Mouse (Mus musculus): Measurements from ENCODE around the gene Nisch. TPM values are rescaled to one million over a fixed set of nuclear protein-coding genes. Genes with fewer than 3 reads are reported as not detected.

Nisch gene
- total and polyA plus RNA-seq, 3 experiments: 46.3 to 180 (median 85.2) TPM

GRCm38 (mm10) chr14:31206472-31206981 lies 10.2 kb downstream of the Nisch start:
- peak; percentile 96 for DNase-seq (ENCODE audit: extremely low read depth)
- Histone ChIP-seq H3K27ac (ENCODE audit: insufficient read depth, low read depth) (peak overlapping the region; percentile 21; the same call in 1 of the 2 replicates), H3K4me2 (ENCODE audit: insufficient read depth, low read depth, poor library complexity, severe bottlenecking) (peak overlapping the region; percentile 95), H3K9me3 (replicated peaks; ENCODE audit: low read length) (no peaks in the 10 kb centered on the region), H3K27me3 (replicated peaks) (peaks cover 12% of the 10 kb centered on the region), H3K9ac (ENCODE audit: insufficient read depth, low read depth) (peak overlapping the region; percentile 93), H3K36me3 (replicated peaks in 1 of 2; ENCODE audit: control insufficient read depth in 1 of 2, insufficient read depth in 1 of 2, low read length in 1 of 2) (peaks cover 21 to 33% of the 10 kb centered on the region in 2 experiments), H3K4me1 (ENCODE audit: control insufficient read depth in 1 of 2, insufficient read depth in 2 of 2) (peaks cover 5 to 24% of the 10 kb centered on the region in 2 experiments; a peak in 3 of 4 replicates), H3K79me2 (replicated peaks; ENCODE audit: control insufficient read depth, extremely low read depth, insufficient read depth, poor library complexity, severe bottlenecking) (peaks cover 29% of the 10 kb centered on the region), H3K4me3 (replicated peaks in 1 of 3; ENCODE audit: low read depth in 2 of 3, low read length in 2 of 3, poor library complexity in 1 of 3) (peak overlapping the region; percentile 79 to 97 (median 88))
- dilution Hi-C loops (cut with MboI; ENCODE audit: extremely low pct_ligation_motif_present, extremely low pct_unique_long_range_greater_than_20kb, low sequenced_read_pairs) (no loop called here), in situ Hi-C loops (cut with MboI; ENCODE audit: low pct_ligation_motif_present, low pct_unique_long_range_greater_than_20kb, low sequenced_read_pairs) (no loop called here)
- TF ChIP-seq TCF12 (IDR thresholded peaks at IDR 0.05; ENCODE audit: low read depth, low read length) (peak; percentile 82), NELFE (IDR thresholded peaks at IDR 0.05; ENCODE audit: low read depth, low read length) (peak; percentile 81), ZMIZ1 (IDR thresholded peaks at IDR 0.05; ENCODE audit: low read depth, low read length) (peak; percentile 64; the same call in 1 of the 2 replicates), BHLHE40 (IDR thresholded peaks at IDR 0.05; ENCODE audit: low read depth, low read length) (0 out of 2 replicates have a peak, but pooled peaks have one; percentile 7), EP300 (IDR thresholded peaks at IDR 0.05; ENCODE audit: low read length) (no peak), POLR2A (IDR thresholded peaks at IDR 0.05; ENCODE audit: low read depth, low read length) (peak; percentile 84), ZNF384 (IDR thresholded peaks at IDR 0.05; ENCODE audit: low read depth, low read length) (no peak), NRF1 (IDR thresholded peaks at IDR 0.05; ENCODE audit: low read depth, low read length) (peak; percentile 92), MXI1 (IDR thresholded peaks at IDR 0.05; ENCODE audit: low read depth, low read length) (peak; percentile 44; the same call in 1 of the 2 replicates), HCFC1 (IDR thresholded peaks at IDR 0.05; ENCODE audit: low read depth, low read length) (no peak; the same call in 1 of the 2 replicates)

- peaks cover 29% of the 10 kb centered on the region for H3K79me2 ChIP-seq (replicated peaks; ENCODE audit: control insufficient read depth, extremely low read depth, insufficient read depth, poor library complexity, severe bottlenecking)
- in situ Hi-C loops (cut with MboI; ENCODE audit: low pct_ligation_motif_present, low pct_unique_long_range_greater_than_20kb, low sequenced_read_pairs) (no loop called here), dilution Hi-C loops (cut with MboI; ENCODE audit: extremely low pct_ligation_motif_present, extremely low pct_unique_long_range_greater_than_20kb, low sequenced_read_pairs) (no loop called here)
- H3K36me3 ChIP-seq (replicated peaks in 1 of 2; ENCODE audit: control insufficient read depth in 1 of 2, insufficient read depth in 1 of 2, low read length in 1 of 2): peaks cover 25 to 39% of the 10 kb centered on the region in 2 experiments
- H3K9me3 ChIP-seq (replicated peaks; ENCODE audit: low read length): no peaks in the 10 kb centered on the region
- peak overlapping the region; percentile 79 to 97 (median 88) for H3K4me3 ChIP-seq (replicated peaks in 1 of 3; ENCODE audit: low read depth in 2 of 3, low read length in 2 of 3, poor library complexity in 1 of 3)
- peak overlapping the region; percentile 95 for H3K4me2 ChIP-seq (ENCODE audit: insufficient read depth, low read depth, poor library complexity, severe bottlenecking)
- H3K27me3 ChIP-seq (replicated peaks): peaks cover 12% of the 10 kb centered on the region
- peak overlapping the region; percentile 93 for H3K9ac ChIP-seq (ENCODE audit: insufficient read depth, low read depth)
- peaks cover 5 to 24% of the 10 kb centered on the region in 2 experiments; a peak in 3 of 4 replicates for H3K4me1 ChIP-seq (ENCODE audit: control insufficient read depth in 1 of 2, insufficient read depth in 2 of 2)
- peak; percentile 39 for DNase-seq (ENCODE audit: extremely low read depth)
- peak overlapping the region; percentile 21 for H3K27ac ChIP-seq (ENCODE audit: insufficient read depth, low read depth)
- no peak for TF ChIP-seq USF2 (conservative IDR thresholded peaks at IDR 0.05; ENCODE audit: low read depth, low read length)
- TF ChIP-seq HCFC1 (IDR thresholded peaks at IDR 0.05; ENCODE audit: low read depth, low read length): peak; percentile 23; the same call in 1 of the 2 replicates
- TF ChIP-seq SIN3A (IDR thresholded peaks at IDR 0.05; ENCODE audit: low read length): 0 out of 2 replicates have a peak, but pooled peaks have one; percentile 18
- TF ChIP-seq ZMIZ1 (IDR thresholded peaks at IDR 0.05; ENCODE audit: low read depth, low read length): 0 out of 2 replicates have a peak, but pooled peaks have one; percentile 11
- 0 out of 2 replicates have a peak, but pooled peaks have one; percentile 35 for TF ChIP-seq BHLHE40 (IDR thresholded peaks at IDR 0.05; ENCODE audit: low read depth, low read length)
Measured at GRCm38 (mm10) chr14:31205562-31206467, 10.9 kb downstream of the Nisch start.
